Mouse (Mus musculus): ENCODE results near the gene Prrg2. TPM values are rescaled to one million over a fixed set of nuclear protein-coding genes. Genes with fewer than 3 reads are reported as not detected.
"Not testable (repeated sequence)": the region's sequence is repeated elsewhere in the genome, so short reads cannot be mapped to it uniquely, and the experiment has no call there.

Gene Prrg2
- 7.1 and 7.8 TPM in 2 replicates for polyA plus RNA-seq (2015; fragmentation: Nextera tagmentation; extraction: Ambion mirVana)

GRCm38 (mm10) chr7:45062239-45062835, at the start of gene Prrg2, which contains the start of gene Nosip:
TSS of gene Prrg2 (minus strand) at chr7:45062677.
TSS of gene Nosip (plus strand) at chr7:45062429.
- Histone ChIP-seq H3K27ac (peak within 1 kb of the TSS; percentile 74), H3K9me3 (replicated peaks) (no peaks in the 10 kb centered on the region), H3K9ac (peak within 1 kb of the TSS; percentile 64), H3K27me3 (no peaks in the 10 kb centered on the region), H3K4me1 (replicated peaks) (peaks cover 51% of the 10 kb centered on the region), H3K4me2 (peak within 1 kb of the TSS; percentile 78), H3K4me3 (replicated peaks) (peak within 1 kb of the TSS; percentile 73), H3K36me3 (no peaks in the 10 kb centered on the region)
- DNase-seq = peak; percentile 93
- WGBS (ENCODE audit: insufficient replicate concordance) = under 1% methylated on average over 31 of the region's 31 CpGs
- peak; percentile 88 for ATAC-seq (ENCODE audit: low read depth)

- Histone ChIP-seq H3K36me3 (no peaks in the 10 kb centered on the region), H3K9me3 (replicated peaks) (no peaks in the 10 kb centered on the region), H3K4me2 (no peak overlapping the region), H3K4me1 (replicated peaks) (peaks cover 37% of the 10 kb centered on the region), H3K4me3 (replicated peaks) (no peak overlapping the region), H3K9ac (no peak overlapping the region), H3K27ac (no peak overlapping the region), H3K27me3 (no peaks in the 10 kb centered on the region)
- WGBS (ENCODE audit: insufficient replicate concordance) = 56% methylated on average over 2 of the region's 2 CpGs
- ATAC-seq (ENCODE audit: low read depth) = no peak
- DNase-seq = no peak
Observed at GRCm38 (mm10) chr7:45111940-45112339, 49.5 kb upstream of the Prrg2 start.

- not testable (repeated sequence) for ATAC-seq (ENCODE audit: low read depth); H3K4me3 ChIP-seq (replicated peaks); H3K27ac ChIP-seq; H3K4me2 ChIP-seq; H3K9ac ChIP-seq; DNase-seq; H3K36me3 ChIP-seq; H3K27me3 ChIP-seq; H3K9me3 ChIP-seq (replicated peaks)
- WGBS (ENCODE audit: insufficient replicate concordance) = 66% methylated on average over 4 of the region's 4 CpGs
- peaks cover 33% of the 10 kb centered on the region for H3K4me1 ChIP-seq (replicated peaks)
Observed at GRCm38 (mm10) chr7:45110089-45110488, 47.6 kb upstream of the Prrg2 start.

- H3K4me2 ChIP-seq = no peak overlapping the region
- no peak for ATAC-seq (ENCODE audit: low read depth)
- H3K9me3 ChIP-seq (replicated peaks) = no peaks in the 10 kb centered on the region
- no peak overlapping the region for H3K4me3 ChIP-seq (replicated peaks)
- no peak overlapping the region for H3K9ac ChIP-seq
- H3K27me3 ChIP-seq = no peaks in the 10 kb centered on the region
- H3K4me1 ChIP-seq (replicated peaks) = peaks cover 33% of the 10 kb centered on the region
- WGBS (ENCODE audit: insufficient replicate concordance) = 24% methylated on average over 5 of the region's 5 CpGs
- H3K27ac ChIP-seq = no peak overlapping the region
- DNase-seq = no peak
- no peaks in the 10 kb centered on the region for H3K36me3 ChIP-seq
Observed at GRCm38 (mm10) chr7:45107052-45107645, 44.7 kb upstream of the Prrg2 start.

GRCm38 (mm10) chr7:45106441-45106840, 44.0 kb upstream of the Prrg2 start:
- no peak overlapping the region for H3K27ac ChIP-seq
- no peak overlapping the region for H3K4me3 ChIP-seq (replicated peaks)
- peaks cover 33% of the 10 kb centered on the region for H3K4me1 ChIP-seq (replicated peaks)
- no peak overlapping the region for H3K4me2 ChIP-seq
- no peak for ATAC-seq (ENCODE audit: low read depth)
- DNase-seq = no peak
- 68% methylated on average over 6 of the region's 6 CpGs for WGBS (ENCODE audit: insufficient replicate concordance)
- H3K9me3 ChIP-seq (replicated peaks) = no peaks in the 10 kb centered on the region
- no peak overlapping the region for H3K9ac ChIP-seq
- H3K27me3 ChIP-seq = no peaks in the 10 kb centered on the region
- no peaks in the 10 kb centered on the region for H3K36me3 ChIP-seq

GRCm38 (mm10) chr7:45105491-45105890, 43.0 kb upstream of the Prrg2 start:
- no peak overlapping the region for H3K9ac ChIP-seq
- no peaks in the 10 kb centered on the region for H3K27me3 ChIP-seq
- 66% methylated on average over 8 of the region's 8 CpGs for WGBS (ENCODE audit: insufficient replicate concordance)
- H3K9me3 ChIP-seq (replicated peaks) = no peaks in the 10 kb centered on the region
- peaks cover 30% of the 10 kb centered on the region for H3K4me1 ChIP-seq (replicated peaks)
- DNase-seq = no peak
- no peak for ATAC-seq (ENCODE audit: low read depth)
- no peak overlapping the region for H3K4me3 ChIP-seq (replicated peaks)
- no peak overlapping the region for H3K4me2 ChIP-seq
- no peak overlapping the region for H3K27ac ChIP-seq
- no peaks in the 10 kb centered on the region for H3K36me3 ChIP-seq

- no peak for DNase-seq
- H3K36me3 ChIP-seq = no peaks in the 10 kb centered on the region
- WGBS (ENCODE audit: insufficient replicate concordance) = 62% methylated on average over 5 of the region's 5 CpGs
- no peak overlapping the region for H3K4me3 ChIP-seq (replicated peaks)
- ATAC-seq (ENCODE audit: low read depth) = no peak
- H3K9me3 ChIP-seq (replicated peaks) = no peaks in the 10 kb centered on the region
- no peaks in the 10 kb centered on the region for H3K27me3 ChIP-seq
- H3K4me1 ChIP-seq (replicated peaks) = peaks cover 25% of the 10 kb centered on the region
- H3K27ac ChIP-seq = no peak overlapping the region
- no peak overlapping the region for H3K4me2 ChIP-seq
- no peak overlapping the region for H3K9ac ChIP-seq
Observed at GRCm38 (mm10) chr7:45104941-45105340, 42.5 kb upstream of the Prrg2 start.

- WGBS (ENCODE audit: insufficient replicate concordance) = 40% methylated on average over 7 of the region's 7 CpGs
- ATAC-seq (ENCODE audit: low read depth) (peak; percentile 83), DNase-seq (no peak)
- peak within 1 kb of the TSS; percentile 55 for H3K4me2 ChIP-seq
- H3K27ac ChIP-seq = peak within 1 kb of the TSS; percentile 78
- H3K9ac ChIP-seq = peak within 1 kb of the TSS; percentile 53
- H3K36me3 ChIP-seq = no peaks in the 10 kb centered on the region
- peaks cover 25% of the 10 kb centered on the region for H3K4me1 ChIP-seq (replicated peaks)
- H3K4me3 ChIP-seq (replicated peaks) = peak within 1 kb of the TSS; percentile 39
- no peaks in the 10 kb centered on the region for H3K27me3 ChIP-seq
- no peaks in the 10 kb centered on the region for H3K9me3 ChIP-seq (replicated peaks)
Observed at GRCm38 (mm10) chr7:45103652-45104180, 41.2 kb upstream of the Prrg2 start, which contains the start of gene Fcgrt. TSS of gene Fcgrt (minus strand) at chr7:45103851.

GRCm38 (mm10) chr7:45102940-45103585, 40.6 kb upstream of the Prrg2 start:
- peak overlapping the region; percentile 39 for H3K4me3 ChIP-seq (replicated peaks)
- DNase-seq (no peak), ATAC-seq (ENCODE audit: low read depth) (0 out of 2 replicates have a peak, but pooled peaks have one; percentile 5)
- peak overlapping the region; percentile 55 for H3K4me2 ChIP-seq
- peak overlapping the region; percentile 53 for H3K9ac ChIP-seq
- no peaks in the 10 kb centered on the region for H3K36me3 ChIP-seq
- H3K27me3 ChIP-seq = no peaks in the 10 kb centered on the region
- no peaks in the 10 kb centered on the region for H3K9me3 ChIP-seq (replicated peaks)
- peaks cover 25% of the 10 kb centered on the region for H3K4me1 ChIP-seq (replicated peaks)
- WGBS (ENCODE audit: insufficient replicate concordance) = 58% methylated on average over 9 of the region's 9 CpGs
- peak overlapping the region; percentile 78 for H3K27ac ChIP-seq

GRCm38 (mm10) chr7:45102441-45102840, 40.0 kb upstream of the Prrg2 start:
- no peaks in the 10 kb centered on the region for H3K27me3 ChIP-seq
- peaks cover 25% of the 10 kb centered on the region for H3K4me1 ChIP-seq (replicated peaks)
- H3K27ac ChIP-seq = no peak overlapping the region
- ATAC-seq (ENCODE audit: low read depth) = peak; percentile 25; the same call in 1 of the 2 replicates
- H3K4me2 ChIP-seq = peak overlapping the region; percentile 55
- 53% methylated on average over 11 of the region's 11 CpGs for WGBS (ENCODE audit: insufficient replicate concordance)
- DNase-seq = no peak
- peak overlapping the region; percentile 39 for H3K4me3 ChIP-seq (replicated peaks)
- no peaks in the 10 kb centered on the region for H3K9me3 ChIP-seq (replicated peaks)
- H3K9ac ChIP-seq = peak overlapping the region; percentile 23; the same call in 1 of the 2 replicates
- H3K36me3 ChIP-seq = no peaks in the 10 kb centered on the region

- 75% methylated on average over 6 of the region's 6 CpGs for WGBS (ENCODE audit: insufficient replicate concordance)
- no peak for DNase-seq
Observed at GRCm38 (mm10) chr7:45100046-45100445, 37.6 kb upstream of the Prrg2 start.

More at GRCm38 (mm10) chr7:45100046-45100445, 37.6 kb upstream of the Prrg2 start:
- no peak overlapping the region for H3K4me2 ChIP-seq
- no peak overlapping the region for H3K4me3 ChIP-seq (replicated peaks)
- no peaks in the 10 kb centered on the region for H3K9me3 ChIP-seq (replicated peaks)
- H3K27me3 ChIP-seq = no peaks in the 10 kb centered on the region
- H3K36me3 ChIP-seq = no peaks in the 10 kb centered on the region
- H3K27ac ChIP-seq = no peak overlapping the region
- no peak for ATAC-seq (ENCODE audit: low read depth)
- no peak overlapping the region for H3K9ac ChIP-seq
- H3K4me1 ChIP-seq (replicated peaks) = peaks cover 31% of the 10 kb centered on the region
